8 mouse cellular contexts compared by ENCODE assay signal in genomic region chr3:84481104-84481503, GRCm38 (mm10). TPM values are rescaled to one million over a fixed set of nuclear protein-coding genes. Genes with fewer than 3 reads are reported as not detected.
DNase-seq lines count a peak whose midpoint lies in the region; ATAC-seq and TF ChIP-seq lines count a peak whose summit lies in the region.

No protein-coding gene starts in this region.

- H3K27me3 ChIP-seq in intestine, postnatal 0 days (replicated peaks; ENCODE audit: control insufficient read depth, insufficient read depth, low read length): peaks cover 4% of the 10 kb centered on the region; the same call in 1 of the 2 replicates
- peaks cover 14% of the 10 kb centered on the region for H3K27me3 ChIP-seq in neural tube, embryonic 15.5 days (replicated peaks)

- H3K36me3 ChIP-seq in intestine, postnatal 0 days (ENCODE audit: control insufficient read depth, insufficient read depth): no peaks in the 10 kb centered on the region
- no peaks in the 10 kb centered on the region for H3K36me3 ChIP-seq in neural tube, embryonic 15.5 days

- H3K4me1 ChIP-seq in brown adipose tissue, adult 24 weeks (ENCODE audit: control insufficient read depth, insufficient read depth, insufficient read length, low read length): peaks cover 5% of the 10 kb centered on the region; the same call in 1 of the 2 replicates
- H3K4me1 ChIP-seq in intestine, postnatal 0 days (replicated peaks; ENCODE audit: control insufficient read depth, insufficient read depth, low read length): peaks cover 4% of the 10 kb centered on the region; the same call in 1 of the 2 replicates
- H3K4me1 ChIP-seq in neural tube, embryonic 15.5 days: peaks cover 33% of the 10 kb centered on the region

- H3K27ac ChIP-seq in brown adipose tissue, adult 24 weeks (replicated peaks; ENCODE audit: low read depth, low read length): no peak overlapping the region
- peak overlapping the region; percentile 81; the same call in 1 of the 2 replicates for H3K27ac ChIP-seq in intestine, postnatal 0 days (ENCODE audit: low read depth, low read length)
- no peak overlapping the region for H3K27ac ChIP-seq in neural tube, embryonic 15.5 days (replicated peaks)

- peak; percentile 38 to 42 for DNase-seq in left cerebral cortex, adult 18-20 months (ENCODE audit: low spot score in 2 of 2)
- no peak for DNase-seq in left cerebral cortex, adult 8-10 months (ENCODE audit: low spot score in 2 of 2)
- DNase-seq in lung, adult 18-20 months: peak; percentile 72 to 80
- no peak for DNase-seq in natural killer cell, adult 2 months (ENCODE audit: low spot score in 2 of 2)

- peak overlapping the region; percentile 100 for H3K4me2 ChIP-seq in intestine, postnatal 0 days (replicated peaks; ENCODE audit: low read depth)
- H3K4me2 ChIP-seq in neural tube, embryonic 15.5 days: peak overlapping the region; percentile 93

- H3K4me3 ChIP-seq in brown adipose tissue, adult 24 weeks (ENCODE audit: insufficient read depth, low read depth, low read length): peak overlapping the region; percentile 56
- H3K4me3 ChIP-seq in intestine, postnatal 0 days (ENCODE audit: low read depth, low read length): peak overlapping the region; percentile 73
- H3K4me3 ChIP-seq in neural tube, embryonic 15.5 days (replicated peaks): peak overlapping the region; percentile 77

- TF ChIP-seq CTCF in intestine, postnatal 0 days (IDR thresholded peaks at IDR 0.05; ENCODE audit: low read depth): peak; percentile 72

- H3K9me3 ChIP-seq in intestine, postnatal 0 days (ENCODE audit: control insufficient read depth): no peaks in the 10 kb centered on the region
- no peaks in the 10 kb centered on the region for H3K9me3 ChIP-seq in neural tube, embryonic 15.5 days (replicated peaks)

- H3K9ac ChIP-seq in intestine, postnatal 0 days (ENCODE audit: low read depth, low read length): peak overlapping the region; percentile 76; the same call in 1 of the 2 replicates
- H3K9ac ChIP-seq in neural tube, embryonic 15.5 days (replicated peaks): no peak overlapping the region

- 4% methylated on average over 11 of the region's 11 CpGs for WGBS in intestine, postnatal 0 days
- 2% methylated on average over 11 of the region's 11 CpGs for WGBS in neural tube, embryonic 15.5 days

- peak; percentile 29 for ATAC-seq in granulocyte monocyte progenitor cell, adult 5-6 weeks (replicated peaks; ENCODE audit: poor library complexity, severe bottlenecking)
- ATAC-seq in intestine, postnatal 0 days: peak; percentile 39; the same call in 1 of the 2 replicates
- no peak for ATAC-seq in neural tube, embryonic 15.5 days (ENCODE audit: low FRiP score)

RNA-seq across cellular contexts. Expression of gene Fhdc1, which starts 0.9 kb away (rescaled TPM):
- 1 to 10 TPM; 4.6 to 6.1 TPM for total RNA-seq in left cerebral cortex, adult 18-20 months (2021)
- total RNA-seq in left cerebral cortex, adult 8-10 months (2022): 1 to 10 TPM; 4.1 to 6.3 (median 5.1) TPM
- 2.0 and 4.1 TPM in 2 replicates for polyA plus RNA-seq in brown adipose tissue, adult 24 weeks (2012; ENCODE audit: insufficient read depth, insufficient read length, missing spikeins)
- not detected in 2 replicates for total RNA-seq in granulocyte monocyte progenitor cell, adult 5-6 weeks (2014; fragmentation: Nextera tagmentation)
- 0.30 TPM in 1 of 2 replicates, not detected in the other for total RNA-seq in granulocyte monocyte progenitor cell, adult 5-6 weeks (2017)
- 9.8 and 10.8 TPM in 2 replicates for polyA plus RNA-seq in intestine, postnatal 0 days (2015; fragmentation: Nextera tagmentation; extraction: Ambion mirVana)
- 6.5 and 7.0 TPM in 2 replicates for polyA plus RNA-seq in neural tube, embryonic 15.5 days (2015; fragmentation: Nextera tagmentation; extraction: Ambion mirVana)

Comparison
In these comparisons a context has a peak if more than half of its experiments do, and no peak if none do; other contexts are left out.
1. DNase-seq: peak in left cerebral cortex, adult 18-20 months (2 of 2) and lung, adult 18-20 months (2 of 2); none in left cerebral cortex, adult 8-10 months (0 of 2) and natural killer cell, adult 2 months (0 of 2).
2. Peak in every context shown above with its lines, with median percentiles within 50 percentile points of each other: H3K4me3 ChIP-seq.